Mouse (Mus musculus): ENCODE results near the gene Dapp1. TPM values are rescaled to one million over a fixed set of nuclear protein-coding genes. Genes with fewer than 3 reads are reported as not detected.

Dapp1 gene
- total and polyA plus RNA-seq, 3 experiments: 53.5 to 63.6 (median 62.8) TPM

DNA sequence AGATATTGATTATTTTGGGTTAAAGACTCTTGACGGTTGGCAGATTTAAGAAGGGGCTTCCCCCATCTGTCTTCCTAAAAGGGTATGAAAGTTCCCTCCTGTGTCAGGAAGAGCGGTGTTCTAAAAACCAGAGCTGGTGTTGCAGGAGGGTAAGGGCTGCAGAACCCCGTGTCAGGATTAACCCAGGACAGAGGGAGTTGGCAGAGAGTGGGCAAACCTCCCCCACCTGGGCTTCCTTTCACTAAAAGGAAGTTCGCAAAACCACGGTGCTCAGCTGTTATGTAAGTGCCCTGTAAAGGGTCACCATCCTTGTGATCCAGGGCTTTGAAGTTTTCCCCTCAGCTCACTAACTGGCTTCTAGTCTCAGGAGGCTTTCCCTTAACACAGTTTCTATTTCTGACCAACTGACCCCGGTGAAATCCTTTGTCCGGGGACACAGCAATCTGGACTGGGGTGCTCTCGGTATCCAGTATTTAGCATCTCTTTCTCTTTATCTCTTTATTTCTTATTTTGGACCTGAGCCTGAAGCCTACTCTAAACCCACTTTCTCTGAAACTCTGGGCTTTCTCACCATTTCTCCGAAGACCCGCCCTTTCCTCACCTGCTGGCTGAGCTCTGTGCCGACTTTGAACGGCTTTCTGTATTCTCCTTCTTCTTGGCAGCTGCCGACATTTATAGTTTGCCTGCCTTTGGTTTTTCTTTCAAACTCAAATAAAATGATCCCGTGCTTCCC, 17.3 kb upstream of the Dapp1 start (continued):
- TF ChIP-seq E2F4 (IDR thresholded peaks at IDR 0.05; ENCODE audit: insufficient replicate concordance, low read depth, low read length): no peak
- no peak; the same call in 1 of the 2 replicates for TF ChIP-seq CHD1 (IDR thresholded peaks at IDR 0.05; ENCODE audit: low read depth, low read length)
- TF ChIP-seq MAFK (IDR thresholded peaks at IDR 0.05; ENCODE audit: insufficient replicate concordance, low read length): no peak
- no peak for TF ChIP-seq SMC3 (IDR thresholded peaks at IDR 0.05; ENCODE audit: low read depth, low read length)
- TF ChIP-seq CTCF (conservative IDR thresholded peaks at IDR 0.05 in 1 of 2, IDR thresholded peaks at IDR 0.05 in 1 of 2; ENCODE audit: low read depth in 2 of 2, low read length in 2 of 2): no peak
- TF ChIP-seq ZNF384 (IDR thresholded peaks at IDR 0.05; ENCODE audit: low read depth, low read length): no peak
- no peak for TF ChIP-seq NRF1 (IDR thresholded peaks at IDR 0.05; ENCODE audit: low read depth, low read length)
- no peak; the same call in none of the 2 replicates for TF ChIP-seq EP300 (IDR thresholded peaks at IDR 0.05; ENCODE audit: low read length)

DNA sequence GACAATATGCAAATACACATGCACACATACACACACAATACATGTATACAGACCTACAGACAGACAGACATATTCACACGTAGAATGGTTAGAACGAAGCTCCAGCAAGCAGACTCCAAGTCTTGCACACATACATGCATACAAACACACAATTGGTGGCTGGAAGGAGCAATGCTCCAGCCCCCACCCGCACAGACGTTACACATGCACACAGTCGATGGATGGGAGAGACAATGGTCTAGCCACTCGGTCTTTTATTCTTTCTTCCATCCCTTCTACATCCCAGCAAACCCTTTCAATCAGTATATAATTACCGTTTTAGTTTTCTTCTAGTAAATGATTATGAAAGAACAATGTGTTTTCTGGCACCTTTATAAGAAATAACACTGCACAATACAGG, 14.1 kb upstream of the Dapp1 start:
- no peaks in the 10 kb centered on the region for H3K36me3 ChIP-seq (replicated peaks in 1 of 2; ENCODE audit: control insufficient read depth in 1 of 2, insufficient read depth in 1 of 2, low read length in 1 of 2)
- in situ Hi-C loops (cut with MboI; ENCODE audit: low pct_ligation_motif_present, low pct_unique_long_range_greater_than_20kb, low sequenced_read_pairs): no loop called here
- H3K27ac ChIP-seq (ENCODE audit: insufficient read depth, low read depth): no peak overlapping the region
- TF ChIP-seq RCOR1 (conservative IDR thresholded peaks at IDR 0.05; ENCODE audit: low read depth, low read length) (no peak), HCFC1 (IDR thresholded peaks at IDR 0.05; ENCODE audit: low read depth, low read length) (no peak), PAX5 (IDR thresholded peaks at IDR 0.05; ENCODE audit: low read length) (no peak), POLR2A (IDR thresholded peaks at IDR 0.05; ENCODE audit: low read depth, low read length) (no peak), POLR2AphosphoS2 (IDR thresholded peaks at IDR 0.05; ENCODE audit: low read depth, low read length) (no peak), MAFK (IDR thresholded peaks at IDR 0.05; ENCODE audit: insufficient replicate concordance, low read length) (no peak), ZKSCAN1 (IDR thresholded peaks at IDR 0.05; ENCODE audit: borderline replicate concordance, low read depth, low read length) (no peak), MXI1 (IDR thresholded peaks at IDR 0.05; ENCODE audit: low read depth, low read length) (no peak), ETS1 (conservative IDR thresholded peaks at IDR 0.05; ENCODE audit: low read depth, low read length) (no peak), USF1 (IDR thresholded peaks at IDR 0.05; ENCODE audit: low read depth, low read length) (no peak), E2F4 (IDR thresholded peaks at IDR 0.05; ENCODE audit: insufficient replicate concordance, low read depth, low read length) (no peak), TCF12 (IDR thresholded peaks at IDR 0.05; ENCODE audit: low read depth, low read length) (no peak)
- H3K4me1 ChIP-seq (ENCODE audit: control insufficient read depth in 1 of 2, insufficient read depth in 2 of 2): peaks cover 18 to 71% of the 10 kb centered on the region in 2 experiments
- H3K9me3 ChIP-seq (replicated peaks; ENCODE audit: low read length): no peaks in the 10 kb centered on the region
- no peak for DNase-seq (ENCODE audit: extremely low read depth)
- no peaks in the 10 kb centered on the region for H3K79me2 ChIP-seq (replicated peaks; ENCODE audit: control insufficient read depth, extremely low read depth, insufficient read depth, poor library complexity, severe bottlenecking)
- H3K9ac ChIP-seq (ENCODE audit: insufficient read depth, low read depth): no peak overlapping the region
- H3K27me3 ChIP-seq (replicated peaks): no peaks in the 10 kb centered on the region
- no peak overlapping the region for H3K4me3 ChIP-seq (replicated peaks in 1 of 3; ENCODE audit: low read depth in 2 of 3, low read length in 2 of 3, poor library complexity in 1 of 3)
- dilution Hi-C loops (cut with MboI; ENCODE audit: extremely low pct_ligation_motif_present, extremely low pct_unique_long_range_greater_than_20kb, low sequenced_read_pairs): no loop called here
- H3K4me2 ChIP-seq (ENCODE audit: insufficient read depth, low read depth, poor library complexity, severe bottlenecking): no peak overlapping the region

DNA sequence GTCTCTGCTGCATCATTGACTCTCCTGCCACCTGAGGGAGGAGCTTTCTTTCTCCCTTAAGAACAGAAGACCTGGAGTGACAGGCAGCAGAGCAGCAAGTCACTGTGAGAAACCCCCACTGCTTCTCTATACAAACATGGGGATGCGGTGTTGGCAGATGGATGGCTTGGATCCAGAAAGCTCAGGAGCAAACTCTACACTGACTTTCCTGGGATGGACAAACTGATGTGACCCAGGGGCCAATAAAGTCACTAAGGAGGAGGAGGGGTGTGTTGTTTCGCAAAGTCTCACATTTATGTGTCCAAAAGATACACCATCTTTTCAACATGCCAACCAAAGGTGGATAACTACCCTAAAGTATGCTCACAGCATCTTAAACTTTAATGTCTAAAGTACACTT, 12.9 kb upstream of the Dapp1 start:
- dilution Hi-C loops (cut with MboI; ENCODE audit: extremely low pct_ligation_motif_present, extremely low pct_unique_long_range_greater_than_20kb, low sequenced_read_pairs): no loop called here
- DNase-seq (ENCODE audit: extremely low read depth): no peak
- in situ Hi-C loops (cut with MboI; ENCODE audit: low pct_ligation_motif_present, low pct_unique_long_range_greater_than_20kb, low sequenced_read_pairs): loop anchor here (5.0 kb wide), 3 partner anchors 57 to 212 kb away; no protein-coding TSS in a partner anchor

More for the DNA sequence above, 12.9 kb upstream of the Dapp1 start:
- Histone ChIP-seq H3K4me2 (ENCODE audit: insufficient read depth, low read depth, poor library complexity, severe bottlenecking) (no peak overlapping the region), H3K9ac (ENCODE audit: insufficient read depth, low read depth) (no peak overlapping the region), H3K79me2 (replicated peaks; ENCODE audit: control insufficient read depth, extremely low read depth, insufficient read depth, poor library complexity, severe bottlenecking) (no peaks in the 10 kb centered on the region), H3K36me3 (replicated peaks in 1 of 2; ENCODE audit: control insufficient read depth in 1 of 2, insufficient read depth in 1 of 2, low read length in 1 of 2) (no peaks in the 10 kb centered on the region), H3K4me3 (replicated peaks in 1 of 3; ENCODE audit: low read depth in 2 of 3, low read length in 2 of 3, poor library complexity in 1 of 3) (no peak overlapping the region), H3K27me3 (replicated peaks) (no peaks in the 10 kb centered on the region), H3K9me3 (replicated peaks; ENCODE audit: low read length) (no peaks in the 10 kb centered on the region), H3K27ac (ENCODE audit: insufficient read depth, low read depth) (no peak overlapping the region), H3K4me1 (ENCODE audit: control insufficient read depth in 1 of 2, insufficient read depth in 2 of 2) (peaks cover 13 to 70% of the 10 kb centered on the region in 2 experiments)
- TF ChIP-seq JUN (IDR thresholded peaks at IDR 0.05; ENCODE audit: insufficient read depth, low read depth, low read length) (no peak), MAZ (IDR thresholded peaks at IDR 0.05; ENCODE audit: low read depth, low read length) (no peak), KAT2A (IDR thresholded peaks at IDR 0.05; ENCODE audit: insufficient replicate concordance, low read length) (no peak), ZMIZ1 (IDR thresholded peaks at IDR 0.05; ENCODE audit: low read depth, low read length) (no peak), E2F4 (IDR thresholded peaks at IDR 0.05; ENCODE audit: insufficient replicate concordance, low read depth, low read length) (no peak), CHD1 (IDR thresholded peaks at IDR 0.05; ENCODE audit: low read depth, low read length) (no peak), RCOR1 (conservative IDR thresholded peaks at IDR 0.05; ENCODE audit: low read depth, low read length) (no peak), RAD21 (IDR thresholded peaks at IDR 0.05; ENCODE audit: low read depth, low read length) (no peak), ZNF384 (IDR thresholded peaks at IDR 0.05; ENCODE audit: low read depth, low read length) (no peak), USF2 (conservative IDR thresholded peaks at IDR 0.05; ENCODE audit: low read depth, low read length) (no peak), ETS1 (conservative IDR thresholded peaks at IDR 0.05; ENCODE audit: low read depth, low read length) (no peak), ZKSCAN1 (IDR thresholded peaks at IDR 0.05; ENCODE audit: borderline replicate concordance, low read depth, low read length) (no peak), MXI1 (IDR thresholded peaks at IDR 0.05; ENCODE audit: low read depth, low read length) (no peak), HCFC1 (IDR thresholded peaks at IDR 0.05; ENCODE audit: low read depth, low read length) (no peak), MAFK (IDR thresholded peaks at IDR 0.05; ENCODE audit: insufficient replicate concordance, low read length) (no peak), ELF1 (IDR thresholded peaks at IDR 0.05; ENCODE audit: low read depth, low read length) (no peak), TBP (conservative IDR thresholded peaks at IDR 0.05; ENCODE audit: low read depth, low read length) (no peak), POLR2A (IDR thresholded peaks at IDR 0.05; ENCODE audit: low read depth, low read length) (no peak), MYC (IDR thresholded peaks at IDR 0.05; ENCODE audit: low read depth, low read length) (no peak)

All from CH12.LX (cell line).